Mouse (Mus musculus): Measurements from ENCODE around the gene Teddm1a.

The Teddm1a gene

DNA sequence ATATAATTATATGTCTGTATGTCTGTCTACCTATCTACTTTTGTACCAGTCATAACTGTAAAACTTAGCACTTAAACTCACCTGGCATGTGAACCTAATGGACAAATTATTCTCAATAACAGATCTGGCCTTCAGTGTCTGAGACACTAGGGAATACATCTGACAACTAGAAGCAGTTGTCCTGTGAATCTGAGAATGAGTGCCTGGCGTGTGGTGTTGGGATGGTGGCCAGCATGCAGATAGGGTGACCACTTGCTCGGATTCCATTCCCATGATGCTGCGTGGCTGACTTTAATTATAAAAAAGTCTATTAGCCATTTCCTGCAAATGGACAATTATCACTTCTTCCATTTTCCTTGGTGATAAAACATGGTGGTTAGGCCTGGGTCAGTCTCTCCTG is 14.3 kb downstream of the Teddm1a start:
- no peak for DNase-seq (ENCODE audit: low read depth, low spot score)

DNA sequence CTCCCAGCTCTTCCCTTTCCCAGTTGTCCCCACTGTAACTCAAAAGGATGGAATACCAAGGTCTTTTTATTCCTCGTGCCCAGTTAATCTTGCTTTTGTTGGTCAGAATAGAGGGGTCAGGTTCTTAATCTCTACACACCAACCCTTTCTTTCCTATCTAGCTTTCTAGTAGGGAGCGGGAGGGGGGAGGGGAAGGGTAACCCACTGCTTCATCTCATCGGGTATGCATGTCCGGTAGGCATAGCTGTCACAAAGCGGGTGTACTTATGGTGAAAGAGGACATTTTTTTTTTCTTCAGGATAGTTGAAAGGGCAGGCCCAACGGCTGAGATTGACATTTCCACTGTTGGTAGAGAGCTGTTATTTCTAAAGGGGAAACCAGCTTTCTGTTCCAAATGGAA is 16.7 kb downstream of the Teddm1a start:
- DNase-seq (ENCODE audit: low read depth, low spot score), result no peak

DNA sequence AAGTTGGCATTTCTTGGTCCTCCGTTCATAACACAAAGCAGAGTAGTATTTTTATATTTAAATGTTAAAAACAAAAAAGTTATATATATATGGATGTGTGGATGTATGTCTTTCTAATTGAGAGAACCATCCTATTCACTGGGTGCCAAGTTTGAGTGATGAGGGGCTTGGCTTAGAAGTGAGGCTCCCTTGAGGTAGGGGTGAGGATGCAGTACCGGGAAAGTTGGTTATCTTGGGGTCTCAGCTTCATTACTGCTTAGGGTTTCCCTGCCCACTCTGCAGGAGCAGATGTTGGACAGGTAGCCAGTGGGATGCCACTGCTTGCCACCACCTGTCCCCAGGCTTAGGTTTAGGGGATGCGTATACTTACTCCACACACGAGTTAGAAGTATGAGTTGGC is 17.2 kb downstream of the Teddm1a start:
- no peak for DNase-seq (ENCODE audit: low read depth, low spot score)

- no peak for DNase-seq (ENCODE audit: low read depth, low spot score)
Measured at GRCm38 (mm10) chr1:153909213-153909962, 17.8 kb downstream of the Teddm1a start.

DNA sequence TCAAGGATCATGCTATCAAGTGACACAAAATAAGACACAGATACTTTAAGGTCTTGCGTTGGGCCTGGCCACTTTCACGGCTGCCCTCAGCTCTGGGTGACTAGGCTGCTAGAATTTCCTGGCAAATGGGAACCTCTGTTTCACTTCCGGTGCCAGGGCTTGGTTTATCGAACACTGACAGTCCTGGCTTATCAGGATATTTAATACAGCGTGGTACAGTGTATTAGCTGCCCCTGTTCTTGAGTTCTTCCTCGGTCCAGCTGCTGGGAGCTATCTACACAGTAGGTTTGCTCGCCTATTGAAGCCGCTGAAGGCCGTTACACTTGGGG is 18.4 kb downstream of the Teddm1a start:
- no peak for DNase-seq (ENCODE audit: low read depth, low spot score)

GRCm38 (mm10) chr1:153910423-153910822 is 18.9 kb downstream of the Teddm1a start:
- no peak for DNase-seq (ENCODE audit: low read depth, low spot score)

DNA sequence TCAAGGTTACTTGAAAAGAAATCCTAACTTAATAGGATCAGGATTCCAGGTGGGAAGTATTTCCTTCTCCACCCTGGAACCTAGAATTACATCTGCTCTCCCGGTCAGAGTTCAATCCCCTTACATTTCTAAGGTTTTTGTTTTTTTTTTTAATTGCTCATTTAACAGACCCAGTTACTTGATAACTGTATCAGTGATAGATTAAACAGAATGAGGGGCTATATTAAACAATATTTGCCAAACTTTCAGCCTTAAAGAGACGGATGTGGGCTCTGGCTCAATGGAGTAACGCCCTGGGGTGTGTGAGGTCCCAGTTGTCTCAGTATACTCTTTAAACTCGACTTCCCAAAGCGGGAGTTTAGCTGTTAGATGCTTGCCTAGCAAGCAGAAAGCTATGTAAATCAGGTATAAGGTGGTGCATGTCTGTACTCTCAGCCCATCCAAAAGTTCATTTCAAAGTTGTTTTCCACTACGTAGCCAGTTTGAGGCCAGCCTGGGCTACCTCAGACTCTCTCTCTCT is 19.8 kb downstream of the Teddm1a start:
- DNase-seq (ENCODE audit: low read depth, low spot score), result no peak

DNA sequence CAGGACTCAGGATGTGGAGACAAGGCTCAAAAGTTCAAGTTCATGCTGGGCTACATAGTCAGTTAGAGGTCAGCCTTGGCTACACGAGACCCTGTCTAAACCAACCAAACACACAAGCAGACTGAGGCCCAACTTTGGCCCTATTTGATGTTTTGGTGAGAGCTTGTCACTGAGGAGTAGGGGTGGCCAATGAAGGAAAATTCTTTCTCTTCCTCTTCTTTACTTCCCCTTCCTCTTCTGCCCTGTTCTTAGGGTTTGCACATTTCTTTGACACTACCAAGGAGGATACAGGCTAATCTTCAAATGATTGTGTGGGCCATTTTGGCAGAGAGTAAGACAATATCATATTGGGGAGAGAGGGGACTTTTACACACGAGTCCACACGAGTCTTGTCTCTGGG is 22.3 kb downstream of the Teddm1a start:
- no peak for DNase-seq (ENCODE audit: low read depth, low spot score)

DNA sequence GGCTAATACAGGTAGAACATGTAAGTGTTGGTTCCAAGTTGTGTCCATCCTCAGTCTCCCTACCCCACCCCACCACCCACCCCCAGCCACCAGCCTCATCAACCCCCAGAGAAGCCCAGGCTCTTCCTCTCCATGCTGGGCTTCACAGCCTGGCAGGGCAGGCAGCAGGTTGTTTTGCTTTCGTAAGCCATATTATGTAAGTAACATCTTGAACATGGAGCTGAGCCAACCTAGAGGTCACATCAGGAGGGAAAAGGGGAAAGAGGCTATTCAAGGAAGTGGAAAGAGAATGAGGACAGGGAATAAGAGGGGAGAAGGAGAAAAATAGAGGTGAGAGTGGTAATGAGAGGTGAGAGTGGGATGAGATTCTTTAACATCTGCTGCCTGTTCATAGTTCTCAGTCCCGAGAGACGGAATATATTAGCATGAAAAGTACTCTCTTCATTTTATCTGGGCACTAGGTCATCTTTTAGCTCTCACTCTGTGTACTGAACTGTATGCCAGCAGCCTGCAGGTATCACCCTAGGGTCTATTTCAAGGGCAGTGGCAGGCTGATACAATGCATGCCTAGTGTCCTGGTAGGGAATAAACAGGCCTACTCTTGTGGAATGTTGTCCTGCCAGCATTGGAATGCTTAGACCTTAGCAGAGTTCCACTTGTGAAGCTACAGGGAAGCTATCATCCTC is 27.1 kb downstream of the Teddm1a start:
- DNase-seq (ENCODE audit: low read depth, low spot score), result no peak

DNA sequence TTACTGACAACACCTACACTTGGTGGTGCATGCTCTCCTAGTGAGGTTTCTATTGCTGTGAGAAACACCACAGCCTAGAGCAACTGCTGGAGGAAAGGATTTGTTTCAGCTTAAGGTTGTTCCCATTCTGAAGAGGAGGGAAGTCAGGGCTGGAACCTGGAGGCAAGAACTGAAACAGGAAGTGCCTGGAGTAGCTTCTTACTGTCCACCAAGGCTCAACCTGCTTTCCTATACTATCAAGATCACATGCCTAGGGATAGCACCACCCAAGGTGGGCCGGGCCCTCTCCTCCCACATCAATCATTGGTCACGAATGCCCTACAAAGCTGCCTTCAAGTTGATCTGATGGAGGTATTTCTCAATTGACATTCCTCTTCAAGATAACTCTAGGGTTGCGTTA is 30.1 kb downstream of the Teddm1a start:
- no peak for DNase-seq (ENCODE audit: low read depth, low spot score)

DNA sequence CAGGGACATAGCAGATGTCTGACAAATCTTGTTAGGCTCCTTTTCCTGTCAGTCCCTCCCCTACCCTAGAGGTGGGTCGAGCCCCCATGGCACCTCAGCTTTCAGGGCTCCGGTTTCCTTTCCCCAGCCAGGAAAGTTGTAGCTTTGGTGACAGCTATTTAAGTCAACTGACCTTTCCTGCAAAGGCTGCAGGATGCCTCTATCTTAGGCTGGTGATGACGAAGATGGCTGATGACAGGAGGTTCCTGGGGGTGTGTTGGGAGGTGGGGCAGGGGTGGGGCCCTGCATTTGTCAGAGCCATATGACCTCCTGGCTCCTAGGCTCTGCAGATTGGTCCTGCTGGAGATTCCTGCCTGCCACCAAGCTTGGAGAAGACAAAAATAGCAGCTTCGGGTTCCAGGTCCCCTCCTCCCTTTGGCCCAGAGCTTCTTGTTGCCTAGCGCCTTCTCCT is 31.1 kb downstream of the Teddm1a start:
- DNase-seq (ENCODE audit: low read depth, low spot score), result no peak

GRCm38 (mm10) chr1:153924395-153925385 is 33.1 kb downstream of the Teddm1a start:
- DNase-seq (ENCODE audit: low read depth, low spot score), result no peak

- no peak for DNase-seq (ENCODE audit: low read depth, low spot score)
Measured at GRCm38 (mm10) chr1:153930431-153930830, 38.9 kb downstream of the Teddm1a start.

- DNase-seq (ENCODE audit: low read depth, low spot score), result no peak
Measured at GRCm38 (mm10) chr1:153933772-153934171, 42.2 kb downstream of the Teddm1a start.

DNA sequence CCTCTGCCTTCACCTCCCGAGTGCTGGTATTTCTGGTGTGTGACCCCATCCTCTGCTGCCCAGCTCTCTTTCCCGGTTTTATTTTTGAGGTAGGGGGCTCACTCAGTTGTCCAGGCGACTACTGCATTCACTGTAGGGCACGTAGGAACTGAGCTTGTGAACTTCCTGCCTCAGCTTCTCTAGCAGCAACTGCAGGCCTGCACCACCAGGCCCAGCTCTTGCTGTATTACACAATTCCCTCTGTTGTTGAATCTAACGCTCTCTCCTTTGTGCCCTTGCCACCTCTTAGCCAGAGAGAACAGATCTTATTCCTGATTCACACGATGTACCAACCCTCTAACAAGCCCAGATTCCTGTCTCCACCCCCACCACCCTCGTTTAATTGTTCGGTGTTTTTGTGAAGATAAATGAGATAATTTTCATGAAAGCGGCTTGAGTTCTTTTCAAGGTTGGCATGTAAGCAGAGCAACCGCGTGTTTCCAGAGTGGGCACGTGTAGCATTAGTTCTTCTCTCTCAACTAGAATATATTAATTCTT is 44.4 kb downstream of the Teddm1a start:
- DNase-seq (ENCODE audit: low read depth, low spot score), result no peak

- no peak for DNase-seq (ENCODE audit: low read depth, low spot score)
Measured at GRCm38 (mm10) chr1:153937025-153937424, 45.5 kb downstream of the Teddm1a start.

- no peak for DNase-seq (ENCODE audit: low read depth, low spot score)
Measured at GRCm38 (mm10) chr1:153940986-153941385, 49.4 kb downstream of the Teddm1a start.
